Mouse (Mus musculus): ENCODE measurements around the gene Sdc1. TPM values are rescaled to one million over a fixed set of nuclear protein-coding genes. Genes with fewer than 3 reads are reported as not detected.

Sdc1 gene
- polyA plus RNA-seq, 1 experiment, result 156 TPM

GRCm38 (mm10) chr12:8761058-8761457, 10.1 kb upstream of the Sdc1 start:
- H3K36me3 ChIP-seq (ENCODE audit: control insufficient read depth, insufficient read depth), result peaks cover 7% of the 10 kb centered on the region
- H3ac ChIP-seq (ENCODE audit: control insufficient read depth, insufficient read length), result no peak overlapping the region
- TF ChIP-seq USF1 (IDR thresholded peaks at IDR 0.05; ENCODE audit: low read depth) (no peak), POLR2AphosphoS2 (IDR thresholded peaks at IDR 0.05; ENCODE audit: insufficient read length, low read depth) (no peak), TCF3 (IDR thresholded peaks at IDR 0.05; ENCODE audit: insufficient read length, low read depth) (no peak), SRF (IDR thresholded peaks at IDR 0.05; ENCODE audit: control insufficient read depth, insufficient read length, low read depth) (no peak), TCF12 (IDR thresholded peaks at IDR 0.05; ENCODE audit: insufficient read depth, poor library complexity, severe bottlenecking) (no peak), POLR2A (IDR thresholded peaks at IDR 0.05; ENCODE audit: insufficient read length, low read depth) (no peak), REST (IDR thresholded peaks at IDR 0.05; ENCODE audit: insufficient read depth, insufficient read length) (no peak), MYOD1 (IDR thresholded peaks at IDR 0.05; ENCODE audit: control insufficient read depth in 1 of 3, insufficient read length in 2 of 3, low read depth in 2 of 3) (no peak), MYOG (IDR thresholded peaks at IDR 0.05; ENCODE audit: control insufficient read depth in 1 of 3, insufficient read depth in 1 of 3, insufficient read length in 2 of 3, low read depth in 2 of 3) (no peak), E2F4 (IDR thresholded peaks at IDR 0.05; ENCODE audit: insufficient read depth) (no peak), MAX (IDR thresholded peaks at IDR 0.05; ENCODE audit: low read depth) (no peak), CEBPB (IDR thresholded peaks at IDR 0.05; ENCODE audit: insufficient read depth, poor library complexity, severe bottlenecking) (no peak)

GRCm38 (mm10) chr12:8762667-8763066, 8.5 kb upstream of the Sdc1 start:
- H3K4me2 ChIP-seq (ENCODE audit: low read depth), result no peak overlapping the region
- H3K4me3 ChIP-seq, result no peak overlapping the region
- TF ChIP-seq CEBPB (IDR thresholded peaks at IDR 0.05; ENCODE audit: insufficient read depth, poor library complexity, severe bottlenecking), result no peak
- TF ChIP-seq TCF12 (IDR thresholded peaks at IDR 0.05; ENCODE audit: insufficient read depth, poor library complexity, severe bottlenecking), result no peak
- TF ChIP-seq MYOD1 (IDR thresholded peaks at IDR 0.05; ENCODE audit: control insufficient read depth in 1 of 3, insufficient read length in 2 of 3, low read depth in 2 of 3), result no peak
- no peak for TF ChIP-seq USF1 (IDR thresholded peaks at IDR 0.05; ENCODE audit: low read depth)
- no peak for TF ChIP-seq TCF3 (IDR thresholded peaks at IDR 0.05; ENCODE audit: insufficient read length, low read depth)
- TF ChIP-seq MYOG (IDR thresholded peaks at IDR 0.05; ENCODE audit: control insufficient read depth in 1 of 3, insufficient read depth in 1 of 3, insufficient read length in 2 of 3, low read depth in 2 of 3), result no peak
- TF ChIP-seq E2F4 (IDR thresholded peaks at IDR 0.05; ENCODE audit: insufficient read depth), result no peak
- TF ChIP-seq MAX (IDR thresholded peaks at IDR 0.05; ENCODE audit: low read depth), result no peak
- TF ChIP-seq SRF (IDR thresholded peaks at IDR 0.05; ENCODE audit: control insufficient read depth, insufficient read length, low read depth), result no peak
- no peak for TF ChIP-seq REST (IDR thresholded peaks at IDR 0.05; ENCODE audit: insufficient read depth, insufficient read length)
- TF ChIP-seq POLR2A (IDR thresholded peaks at IDR 0.05; ENCODE audit: insufficient read length, low read depth), result no peak
- TF ChIP-seq POLR2AphosphoS2 (IDR thresholded peaks at IDR 0.05; ENCODE audit: insufficient read length, low read depth), result no peak
- no peaks in the 10 kb centered on the region for H3K79me2 ChIP-seq (ENCODE audit: control insufficient read depth, insufficient read depth)
- H3ac ChIP-seq (ENCODE audit: control insufficient read depth, insufficient read length), result no peak overlapping the region
- no peaks in the 10 kb centered on the region for H3K36me3 ChIP-seq (ENCODE audit: control insufficient read depth, insufficient read depth)
- H3K27me3 ChIP-seq (ENCODE audit: control insufficient read depth, insufficient read depth, insufficient read length), result no peaks in the 10 kb centered on the region

More at GRCm38 (mm10) chr12:8761058-8761457, 10.1 kb upstream of the Sdc1 start:
- Histone ChIP-seq H3K79me2 (ENCODE audit: control insufficient read depth, insufficient read depth) (no peaks in the 10 kb centered on the region), H3K4me2 (ENCODE audit: low read depth) (no peak overlapping the region), H3K27me3 (ENCODE audit: control insufficient read depth, insufficient read depth, insufficient read length) (no peaks in the 10 kb centered on the region), H3K4me3 (no peak overlapping the region)

- Histone ChIP-seq H3K36me3 (ENCODE audit: control insufficient read depth, insufficient read depth) (no peaks in the 10 kb centered on the region), H3K79me2 (ENCODE audit: control insufficient read depth, insufficient read depth) (no peaks in the 10 kb centered on the region), H3K27me3 (ENCODE audit: control insufficient read depth, insufficient read depth, insufficient read length) (no peaks in the 10 kb centered on the region), H3ac (ENCODE audit: control insufficient read depth, insufficient read length) (no peak overlapping the region), H3K4me3 (no peak overlapping the region), H3K4me2 (ENCODE audit: low read depth) (no peak overlapping the region)
- no peak for TF ChIP-seq MYOG (IDR thresholded peaks at IDR 0.05; ENCODE audit: control insufficient read depth in 1 of 3, insufficient read depth in 1 of 3, insufficient read length in 2 of 3, low read depth in 2 of 3)
- TF ChIP-seq REST (IDR thresholded peaks at IDR 0.05; ENCODE audit: insufficient read depth, insufficient read length), result no peak
- no peak for TF ChIP-seq MYOD1 (IDR thresholded peaks at IDR 0.05; ENCODE audit: control insufficient read depth in 1 of 3, insufficient read length in 2 of 3, low read depth in 2 of 3)
- TF ChIP-seq TCF12 (IDR thresholded peaks at IDR 0.05; ENCODE audit: insufficient read depth, poor library complexity, severe bottlenecking), result no peak
- TF ChIP-seq CEBPB (IDR thresholded peaks at IDR 0.05; ENCODE audit: insufficient read depth, poor library complexity, severe bottlenecking), result no peak
- no peak for TF ChIP-seq POLR2A (IDR thresholded peaks at IDR 0.05; ENCODE audit: insufficient read length, low read depth)
- no peak for TF ChIP-seq USF1 (IDR thresholded peaks at IDR 0.05; ENCODE audit: low read depth)
- TF ChIP-seq MAX (IDR thresholded peaks at IDR 0.05; ENCODE audit: low read depth), result no peak
- no peak for TF ChIP-seq SRF (IDR thresholded peaks at IDR 0.05; ENCODE audit: control insufficient read depth, insufficient read length, low read depth)
- no peak for TF ChIP-seq POLR2AphosphoS2 (IDR thresholded peaks at IDR 0.05; ENCODE audit: insufficient read length, low read depth)
- no peak for TF ChIP-seq E2F4 (IDR thresholded peaks at IDR 0.05; ENCODE audit: insufficient read depth)
- TF ChIP-seq TCF3 (IDR thresholded peaks at IDR 0.05; ENCODE audit: insufficient read length, low read depth), result no peak
These were observed 6.7 kb upstream of the Sdc1 start for GRCm38 (mm10) chr12:8764221-8764930.

- H3ac ChIP-seq (ENCODE audit: control insufficient read depth, insufficient read length), result peak overlapping the region; percentile 83
- H3K27me3 ChIP-seq (ENCODE audit: control insufficient read depth, insufficient read depth, insufficient read length), result no peaks in the 10 kb centered on the region
- peak overlapping the region; percentile 95 for H3K4me2 ChIP-seq (ENCODE audit: low read depth)
- peak overlapping the region; percentile 95 for H3K4me3 ChIP-seq
- no peaks in the 10 kb centered on the region for H3K36me3 ChIP-seq (ENCODE audit: control insufficient read depth, insufficient read depth)
- TF ChIP-seq REST (IDR thresholded peaks at IDR 0.05; ENCODE audit: insufficient read depth, insufficient read length) (no peak), MYOD1 (IDR thresholded peaks at IDR 0.05; ENCODE audit: control insufficient read depth in 1 of 3, insufficient read length in 2 of 3, low read depth in 2 of 3) (no peak), SRF (IDR thresholded peaks at IDR 0.05; ENCODE audit: control insufficient read depth, insufficient read length, low read depth) (peak; percentile 10), POLR2AphosphoS2 (IDR thresholded peaks at IDR 0.05; ENCODE audit: insufficient read length, low read depth) (no peak)
- peaks cover 47% of the 10 kb centered on the region for H3K79me2 ChIP-seq (ENCODE audit: control insufficient read depth, insufficient read depth)
These were observed 789 bp downstream of the Sdc1 start for GRCm38 (mm10) chr12:8771844-8772380.

Measured in myocyte (in vitro differentiated cells).